ENCODE assay signal across 9 mouse cellular contexts in the genomic region with DNA sequence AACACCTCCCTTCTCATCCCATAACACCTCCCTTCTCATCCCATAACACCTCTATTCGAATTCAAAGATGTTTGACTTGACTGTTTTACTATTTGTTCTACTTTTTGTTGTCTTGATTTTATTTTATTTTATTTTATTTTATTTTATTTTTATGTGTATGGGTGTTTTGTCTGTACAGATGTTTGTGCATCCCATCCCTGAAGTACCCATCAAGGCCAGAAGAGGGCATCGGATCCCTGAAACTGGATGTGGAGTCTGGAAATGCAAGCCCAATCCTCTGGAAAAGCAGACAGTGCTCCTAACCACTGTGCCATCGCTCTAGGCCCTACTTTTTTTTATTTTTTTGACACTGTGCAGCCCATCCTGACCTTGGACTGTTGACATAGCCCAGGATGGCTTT.
DNase-seq lines count a peak whose midpoint lies in the region; ATAC-seq and TF ChIP-seq lines count a peak whose summit lies in the region.
"Had no signal": no experiment of that assay in that cellular context is flagged by ENCODE, and none has a peak within 500 bp of the region (broad histone marks: within the 10 kb centered on the region; RNA-seq: fewer than 3 reads in every experiment).

No protein-coding gene starts in this region.

- intact Hi-C loops in gastrocnemius, postnatal 36 days (cut with DNase I) = no loop called here

- TF ChIP-seq CTCF in kidney, adult 2 months (conservative IDR thresholded peaks at IDR 0.05; ENCODE audit: insufficient read depth, insufficient read length, low read depth, low read length) = peak; percentile 65
- TF ChIP-seq CTCF in E14TG2a.4 (conservative IDR thresholded peaks at IDR 0.05; ENCODE audit: low read length) = peak; percentile 52
- peak; percentile 13; the same call in 1 of the 2 replicates for TF ChIP-seq CTCF in embryonic fibroblast, embryonic 13.5 days (IDR thresholded peaks at IDR 0.05; ENCODE audit: borderline replicate concordance, insufficient read depth, low read length)

- H3K27me3 ChIP-seq in kidney, adult 2 months (replicated peaks; ENCODE audit: control insufficient read depth, insufficient read depth, low read length) = no peaks in the 10 kb centered on the region
- no peaks in the 10 kb centered on the region for H3K27me3 ChIP-seq in kidney, embryonic 16.5 days (ENCODE audit: insufficient read depth, low read length)
- no peaks in the 10 kb centered on the region for H3K27me3 ChIP-seq in E14TG2a.4 (ENCODE audit: insufficient read depth, low read length)
- H3K27me3 ChIP-seq: limb, embryonic 15.5 days had no signal

- H3K4me1 ChIP-seq in kidney, adult 2 months (ENCODE audit: control insufficient read depth, insufficient read depth, low read length) = no peaks in the 10 kb centered on the region
- no peaks in the 10 kb centered on the region for H3K4me1 ChIP-seq in kidney, embryonic 16.5 days (ENCODE audit: insufficient read depth, low read length)
- no peaks in the 10 kb centered on the region for H3K4me1 ChIP-seq in E14TG2a.4 (replicated peaks; ENCODE audit: low read depth, low read length)
- no peaks in the 10 kb centered on the region for H3K4me1 ChIP-seq in embryonic fibroblast, embryonic 13.5 days (ENCODE audit: control insufficient read depth, insufficient read depth, low read length)
- H3K4me1 ChIP-seq: limb, embryonic 15.5 days had no signal

- no peak overlapping the region for H3K4me2 ChIP-seq in kidney, embryonic 16.5 days (replicated peaks; ENCODE audit: low read depth, low read length)
- H3K4me2 ChIP-seq: limb, embryonic 15.5 days had no signal

- TF ChIP-seq POLR2A in kidney, adult 2 months (IDR thresholded peaks at IDR 0.05; ENCODE audit: low read depth, low read length) = no peak
- no peak for TF ChIP-seq POLR2A in embryonic fibroblast, embryonic 13.5 days (IDR thresholded peaks at IDR 0.05; ENCODE audit: low read depth, low read length)

- DNase-seq in kidney, adult 2 months = peak; percentile 28
- peak; percentile 19 for DNase-seq in 416B (ENCODE audit: low read depth)
- peak; percentile 67 for DNase-seq in retina, postnatal 1 day
- DNase-seq in gastrocnemius, postnatal 36 days = no peak

- H3K9me3 ChIP-seq in kidney, embryonic 16.5 days (ENCODE audit: low read length) = no peaks in the 10 kb centered on the region; the same call in 1 of the 2 replicates
- no peaks in the 10 kb centered on the region for H3K9me3 ChIP-seq in E14TG2a.4 (ENCODE audit: low read length)
- H3K9me3 ChIP-seq: limb, embryonic 15.5 days had no signal

- no peak for ATAC-seq in kidney, embryonic 16.5 days (ENCODE audit: low FRiP score, low TSS enrichment)

- WGBS in kidney, adult 2 months = 44% methylated on average over 3 of the region's 3 CpGs
- 47% methylated on average over 3 of the region's 3 CpGs for WGBS in kidney, embryonic 16.5 days

- H3K27ac ChIP-seq in kidney, adult 2 months (ENCODE audit: insufficient read depth, low read depth, low read length) = no peak overlapping the region
- no peak overlapping the region for H3K27ac ChIP-seq in kidney, embryonic 16.5 days (ENCODE audit: low read length)
- H3K27ac ChIP-seq in embryonic fibroblast, embryonic 13.5 days (ENCODE audit: insufficient read depth, low read length) = no peak overlapping the region
- H3K27ac ChIP-seq: limb, embryonic 15.5 days had no signal

- H3K9ac ChIP-seq in kidney, embryonic 16.5 days (replicated peaks; ENCODE audit: low read length) = no peak overlapping the region
- H3K9ac ChIP-seq: limb, embryonic 15.5 days had no signal

- no peak overlapping the region for H3K4me3 ChIP-seq in kidney, adult 2 months (ENCODE audit: insufficient read depth, low read depth, low read length)
- no peak overlapping the region for H3K4me3 ChIP-seq in kidney, embryonic 16.5 days (ENCODE audit: low read length)
- no peak overlapping the region for H3K4me3 ChIP-seq in E14TG2a.4 (replicated peaks; ENCODE audit: low read length)
- no peak overlapping the region for H3K4me3 ChIP-seq in embryonic fibroblast, embryonic 13.5 days (ENCODE audit: insufficient read depth, low read length)
- H3K4me3 ChIP-seq: erythroblast, embryonic 14.5 days; limb, embryonic 15.5 days had no signal

- H3K36me3 ChIP-seq in kidney, adult 2 months (ENCODE audit: control insufficient read depth, insufficient read depth, low read length) = no peaks in the 10 kb centered on the region
- H3K36me3 ChIP-seq in kidney, embryonic 16.5 days (ENCODE audit: insufficient read depth, low read length) = no peaks in the 10 kb centered on the region
- H3K36me3 ChIP-seq in E14TG2a.4 (ENCODE audit: insufficient read depth, low read length) = no peaks in the 10 kb centered on the region
- H3K36me3 ChIP-seq: limb, embryonic 15.5 days had no signal

Comparison
In these comparisons a context has a peak if more than half of its experiments do, and no peak if none do; other contexts are left out.
1. DNase-seq: peak in kidney, adult 2 months (single experiment), 416B (single experiment) and retina, postnatal 1 day (single experiment); none in gastrocnemius, postnatal 36 days (0 of 2).
2. CTCF ChIP-seq: peak in every context shown above with its lines; median percentile 65 in kidney, adult 2 months; 52 in E14TG2a.4; 13 in embryonic fibroblast, embryonic 13.5 days.